Mouse (Mus musculus): ENCODE results near the gene Mast3. TPM values are rescaled to one million over a fixed set of nuclear protein-coding genes. Genes with fewer than 3 reads are reported as not detected.
"Not testable (repeated sequence)": the region's sequence is repeated elsewhere in the genome, so short reads cannot be mapped to it uniquely, and the experiment has no call there.

The Mast3 gene
- polyA plus RNA-seq, 1 experiment from 2014 or later = 30.4 TPM

DNA sequence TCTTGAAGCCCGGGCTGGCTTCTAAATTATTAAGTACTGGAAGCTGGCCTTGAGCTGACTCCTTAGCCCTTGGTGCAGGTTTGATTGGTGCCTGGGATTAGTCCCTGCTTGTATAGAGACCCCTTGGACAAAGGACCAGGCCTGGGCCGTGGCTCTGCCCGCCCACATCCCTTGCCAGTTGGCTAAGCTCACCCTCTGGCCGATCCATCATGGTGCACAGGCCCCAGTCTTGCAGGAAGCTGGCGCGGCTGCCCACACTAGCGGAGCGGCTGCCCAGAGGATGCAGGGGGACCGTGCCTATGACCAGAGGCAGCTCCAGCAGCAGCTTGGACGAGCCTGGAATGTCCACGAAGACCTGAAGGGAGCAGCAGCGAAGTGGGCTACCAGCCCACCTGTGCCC lies 31.8 kb upstream of the Mast3 start:
- in situ Hi-C loops (cut with MboI; ENCODE audit: low pct_unique_long_range_greater_than_20kb) = no loop called here
- TF ChIP-seq CTCF (IDR thresholded peaks at IDR 0.05) = no peak
- ChIA-PET POLR2A (no interaction called here), CTCF (interaction anchor here (1.1 to 2.0 kb wide), 2 partner anchors 15 to 33 kb away, joined by 3 to 4 read pairs; no protein-coding TSS in a partner anchor)
- H3K27me3 ChIP-seq = no peaks in the 10 kb centered on the region
- ATAC-seq (no peak), DNase-seq (ENCODE audit: low read depth, low spot score) (no peak)

DNA sequence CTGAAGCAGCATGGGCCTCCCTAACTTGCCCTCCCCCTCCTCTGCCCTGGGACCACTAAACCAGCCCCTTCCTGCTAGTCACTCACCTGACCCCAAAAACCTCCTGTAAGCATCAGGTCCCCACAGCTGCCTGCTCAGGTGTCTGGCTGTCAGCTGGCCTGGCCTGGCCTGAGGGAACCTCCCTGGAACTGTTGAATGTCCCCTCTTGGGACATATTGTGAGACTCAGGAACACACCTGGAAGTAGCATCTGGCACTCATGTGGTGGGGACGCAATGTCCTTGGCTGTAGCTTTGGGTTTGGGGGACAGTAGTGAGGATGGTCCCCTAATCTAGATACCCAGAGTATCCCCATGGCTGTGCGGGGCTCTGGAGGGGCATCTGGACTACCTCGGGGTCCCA lies 29.2 kb upstream of the Mast3 start:
- ATAC-seq (no peak), DNase-seq (ENCODE audit: low read depth, low spot score) (no peak)
- ChIA-PET CTCF (interaction anchor here (0.9 kb wide), 1 partner anchor 13 kb away, joined by 3 read pairs; no protein-coding TSS in a partner anchor), POLR2A (no interaction called here)
- in situ Hi-C loops (cut with MboI; ENCODE audit: low pct_unique_long_range_greater_than_20kb) = no loop called here
- no peak for TF ChIP-seq CTCF (IDR thresholded peaks at IDR 0.05)
- no peaks in the 10 kb centered on the region for H3K27me3 ChIP-seq

GRCm38 (mm10) chr8:70833520-70833919 lies 28.7 kb upstream of the Mast3 start:
- ATAC-seq = no peak
- in situ Hi-C loops (cut with MboI; ENCODE audit: low pct_unique_long_range_greater_than_20kb) = no loop called here
- TF ChIP-seq CTCF (IDR thresholded peaks at IDR 0.05) = no peak

DNA sequence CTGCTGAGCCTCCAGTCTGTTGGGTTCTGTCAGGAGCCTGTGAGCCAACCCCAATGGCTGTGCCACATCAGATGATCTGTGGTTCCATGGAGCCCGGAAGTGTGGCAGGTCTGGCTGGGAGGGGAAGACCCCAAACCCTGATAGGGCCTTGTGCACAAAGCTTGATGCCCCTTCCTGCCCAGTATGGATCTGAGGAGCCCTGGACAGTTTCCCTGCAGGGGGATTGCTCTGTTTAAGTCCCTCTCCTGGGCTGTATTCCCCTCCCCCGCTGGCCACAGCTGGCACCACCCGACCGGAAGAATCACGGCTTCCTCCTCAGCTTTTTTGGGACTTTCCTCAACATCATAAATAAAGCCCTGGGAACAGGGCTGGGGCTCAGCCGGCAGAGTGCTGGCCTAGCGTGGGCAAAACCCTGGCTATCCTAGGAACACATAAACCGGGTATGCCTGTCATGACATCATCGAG lies 28.2 kb upstream of the Mast3 start:
- no peak for TF ChIP-seq CTCF (IDR thresholded peaks at IDR 0.05)
- H3K27me3 ChIP-seq = no peaks in the 10 kb centered on the region
- no peak for DNase-seq (ENCODE audit: low read depth, low spot score)
- ATAC-seq = no peak
- CTCF ChIA-PET = interaction anchor here (3.3 kb wide), 1 partner anchor 12 kb away, joined by 14 read pairs; no protein-coding TSS in a partner anchor
- in situ Hi-C loops (cut with MboI; ENCODE audit: low pct_unique_long_range_greater_than_20kb) = no loop called here
- POLR2A ChIA-PET = no interaction called here

More at GRCm38 (mm10) chr8:70833520-70833919, 28.7 kb upstream of the Mast3 start:
- ChIA-PET CTCF (interaction anchor here (0.9 to 3.3 kb wide), 2 partner anchors 12 kb away, joined by 3 to 14 read pairs; no protein-coding TSS in a partner anchor), POLR2A (no interaction called here)
- no peaks in the 10 kb centered on the region for H3K27me3 ChIP-seq
- DNase-seq (ENCODE audit: low read depth, low spot score) = no peak

DNA sequence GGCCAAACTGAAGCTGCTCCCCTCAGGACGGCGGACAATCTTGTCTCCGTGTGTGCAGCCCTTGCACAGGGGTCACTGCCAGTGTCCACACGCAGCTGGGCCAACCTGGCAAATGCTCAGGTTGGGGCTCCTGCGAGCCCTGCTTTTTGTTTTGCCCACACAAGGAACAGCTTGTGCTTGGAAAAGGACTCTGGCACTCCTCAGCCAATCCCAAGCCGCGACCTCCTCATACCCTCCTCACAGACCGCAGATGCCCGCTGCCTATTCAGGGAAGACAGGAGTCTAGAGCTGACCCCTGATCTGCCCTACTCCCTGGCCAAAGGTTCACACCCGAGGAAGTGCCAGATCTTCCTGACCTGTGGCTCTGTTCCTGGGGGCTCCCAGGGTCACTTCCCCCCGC lies 27.5 kb upstream of the Mast3 start:
- POLR2A ChIA-PET = no interaction called here
- TF ChIP-seq CTCF (IDR thresholded peaks at IDR 0.05) = no peak
- ATAC-seq = no peak
- in situ Hi-C loops (cut with MboI; ENCODE audit: low pct_unique_long_range_greater_than_20kb) = no loop called here
- no peaks in the 10 kb centered on the region for H3K27me3 ChIP-seq
- no peak for DNase-seq (ENCODE audit: low read depth, low spot score)
- CTCF ChIA-PET = interaction anchor here (1.0 to 3.3 kb wide), 3 partner anchors 11 to 15 kb away, joined by 3 to 14 read pairs (median 7); no protein-coding TSS in a partner anchor

GRCm38 (mm10) chr8:70831517-70831916 lies 26.7 kb upstream of the Mast3 start:
- ChIA-PET CTCF (interaction anchor here (1.0 to 3.3 kb wide), 3 partner anchors 10 to 14 kb away, joined by 3 to 14 read pairs (median 7); no protein-coding TSS in a partner anchor), POLR2A (no interaction called here)
- in situ Hi-C loops (cut with MboI; ENCODE audit: low pct_unique_long_range_greater_than_20kb) = no loop called here
- no peak for DNase-seq (ENCODE audit: low read depth, low spot score)
- H3K27me3 ChIP-seq = peaks cover 5% of the 10 kb centered on the region
- no peak for TF ChIP-seq CTCF (IDR thresholded peaks at IDR 0.05)
- ATAC-seq = no peak

- in situ Hi-C loops (cut with MboI; ENCODE audit: low pct_unique_long_range_greater_than_20kb) = no loop called here
- CTCF ChIA-PET = interaction anchor here (1.0 to 1.4 kb wide), 2 partner anchors 12 to 17 kb away, joined by 5 to 6 read pairs; partner anchors contain the start of gene Arrdc2
- ATAC-seq (no peak), DNase-seq (ENCODE audit: low read depth, low spot score) (no peak)
- POLR2A ChIA-PET = no interaction called here
- no peak for TF ChIP-seq CTCF (IDR thresholded peaks at IDR 0.05)
- peaks cover 8% of the 10 kb centered on the region for H3K27me3 ChIP-seq
Measured at GRCm38 (mm10) chr8:70827796-70828195, 22.9 kb upstream of the Mast3 start.

DNA sequence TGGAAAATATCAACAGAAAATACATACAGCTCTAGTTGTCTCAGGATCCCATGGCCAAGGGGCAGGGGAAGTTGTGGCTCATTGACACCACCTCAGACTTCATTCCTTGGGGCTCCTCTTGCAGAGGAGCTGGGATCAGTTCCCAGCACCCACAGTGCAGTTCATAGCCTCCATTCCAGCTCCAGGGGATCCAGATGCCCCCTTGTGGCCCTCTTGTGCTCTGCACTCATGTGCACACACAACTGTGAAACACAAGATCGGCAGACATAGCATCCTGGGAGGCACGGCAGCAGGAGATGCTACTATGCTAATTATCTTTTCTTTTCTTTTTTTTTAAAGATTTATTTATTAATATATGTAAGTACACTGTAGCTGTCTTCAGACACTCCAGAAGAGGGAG lies 22.2 kb upstream of the Mast3 start:
- peaks cover 8% of the 10 kb centered on the region for H3K27me3 ChIP-seq
- ChIA-PET POLR2A (no interaction called here), CTCF (no interaction called here)
- no peak for TF ChIP-seq CTCF (IDR thresholded peaks at IDR 0.05)
- DNase-seq (ENCODE audit: low read depth, low spot score) (no peak), ATAC-seq (no peak)
- in situ Hi-C loops (cut with MboI; ENCODE audit: low pct_unique_long_range_greater_than_20kb) = no loop called here

DNA sequence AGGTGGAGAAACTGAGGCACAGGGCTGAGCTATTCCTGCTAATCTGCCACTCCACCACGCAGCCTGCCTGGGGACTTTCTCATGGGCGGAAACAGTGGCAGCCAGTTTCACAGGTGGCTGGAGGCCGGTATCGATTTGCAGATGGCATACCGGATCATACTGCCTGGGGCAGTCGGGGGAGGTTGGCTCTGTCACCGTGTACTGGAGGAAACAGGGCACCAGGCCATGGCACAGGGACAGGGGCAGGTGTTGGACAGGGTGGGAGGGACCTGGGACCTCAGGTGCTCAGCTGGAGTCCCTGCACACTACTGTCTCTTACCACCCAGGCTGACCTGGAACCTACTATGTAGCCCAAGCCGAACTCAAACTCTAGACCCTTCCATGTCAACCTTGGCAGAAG lies 21.0 kb upstream of the Mast3 start:
- CTCF ChIA-PET = no interaction called here
- DNase-seq (ENCODE audit: low read depth, low spot score) (no peak), ATAC-seq (no peak)
- POLR2A ChIA-PET = interaction anchor here (1.1 kb wide), 1 partner anchor 13 kb away, joined by 3 read pairs; no protein-coding TSS in a partner anchor
- in situ Hi-C loops (cut with MboI; ENCODE audit: low pct_unique_long_range_greater_than_20kb) = no loop called here
- peaks cover 8% of the 10 kb centered on the region for H3K27me3 ChIP-seq
- no peak for TF ChIP-seq CTCF (IDR thresholded peaks at IDR 0.05)

DNA sequence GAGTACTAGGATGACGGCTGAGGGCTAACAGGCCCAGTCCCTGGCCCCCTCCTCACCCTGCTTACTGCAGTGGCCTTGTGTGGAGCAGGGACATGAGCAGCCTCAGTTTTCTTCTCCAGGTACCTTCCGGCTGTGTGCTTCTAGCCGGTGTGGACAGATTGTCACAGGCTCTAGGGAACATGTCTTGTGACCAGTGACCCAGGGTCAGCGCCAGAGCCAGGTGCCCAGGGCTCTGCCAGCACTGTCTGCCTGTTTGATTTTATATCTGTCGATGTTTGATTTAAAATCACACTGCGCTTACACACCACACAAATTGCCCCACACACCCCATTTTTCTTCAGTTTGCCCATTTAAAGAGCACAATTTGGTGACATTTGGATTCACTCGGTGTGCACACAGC lies 18.9 kb upstream of the Mast3 start:
- no peak for DNase-seq (ENCODE audit: low read depth, low spot score)
- TF ChIP-seq CTCF (IDR thresholded peaks at IDR 0.05) = no peak
- ChIA-PET POLR2A (interaction anchor here (2.4 kb wide), 1 partner anchor 15 kb away, joined by 9 read pairs; the partner anchor contains the start of gene Arrdc2), CTCF (interaction anchor here (2.6 kb wide), 1 partner anchor 21 kb away, joined by 10 read pairs; no protein-coding TSS in a partner anchor)
- H3K27me3 ChIP-seq = peaks cover 8% of the 10 kb centered on the region
- no peak for ATAC-seq
- in situ Hi-C loops (cut with MboI; ENCODE audit: low pct_unique_long_range_greater_than_20kb) = no loop called here

GRCm38 (mm10) chr8:70822594-70822993 lies 17.7 kb upstream of the Mast3 start:
- ATAC-seq; in situ Hi-C loops (cut with MboI; ENCODE audit: low pct_unique_long_range_greater_than_20kb); H3K27me3 ChIP-seq; DNase-seq (ENCODE audit: low read depth, low spot score): not testable (repeated sequence)
- ChIA-PET CTCF (interaction anchor here (1.6 to 1.7 kb wide), 3 partner anchors 20 to 32 kb away, joined by 3 to 8 read pairs (median 6); no protein-coding TSS in a partner anchor), POLR2A (interaction anchor here (2.4 kb wide), 1 partner anchor 17 kb away, joined by 9 read pairs; the partner anchor contains the start of gene Arrdc2)

All from Patski (cell line).